Mouse (Mus musculus) small intestine, adult 2 months (tissue): Measurements from ENCODE around the gene Cep55. TPM values are rescaled to one million over a fixed set of nuclear protein-coding genes. Genes with fewer than 3 reads are reported as not detected.

Source experiments
- H3K27ac ChIP-seq: fragments of 200-500 bp; 2 replicates; pipeline ENCODE4 v1.5.1; 2012; ENCODE audit warnings: low read depth, low read length, control low read depth, inconsistent platforms; ENCODE audit not compliant: insufficient read depth
- H3K27me3 ChIP-seq: fragments of 200-500 bp; 2 replicates; pipeline ENCODE4 v1.6.1; 2012; ENCODE audit warnings: mild to moderate bottlenecking, moderate library complexity, low read length, inconsistent platforms; ENCODE audit not compliant: control insufficient read depth, insufficient read depth
- H3K36me3 ChIP-seq: fragments of 200-500 bp; 2 replicates; pipeline ENCODE4 v1.6.1; 2012; ENCODE audit warnings: mild to moderate bottlenecking, low read length, control low read depth, inconsistent platforms; ENCODE audit not compliant: control insufficient read depth, insufficient read depth
- H3K4me1 ChIP-seq: fragments of 200-500 bp; 2 replicates; pipeline ENCODE4 v1.6.1; 2012; ENCODE audit warnings: low read length, inconsistent platforms, mixed read lengths; ENCODE audit not compliant: control insufficient read depth, insufficient read depth, insufficient read length
- H3K4me3 ChIP-seq: fragments of 200-500 bp; 2 replicates; pipeline ENCODE4 v1.5.1; 2012; ENCODE audit warnings: low read depth, mild to moderate bottlenecking, control low read depth, inconsistent platforms, low read length, moderate library complexity
- CTCF ChIP-seq: fragments of 200-500 bp; IDR thresholded peaks from 2 replicates; pipeline ENCODE4 v1.5.1; 2012; ENCODE audit warnings: low read depth, mild to moderate bottlenecking, control low read depth, inconsistent platforms, low read length, moderate library complexity, mixed read lengths; ENCODE audit not compliant: insufficient replicate concordance, insufficient read length; ENCODE audit errors: extremely low read depth
- POLR2A ChIP-seq: fragments of 200-500 bp; IDR thresholded peaks from 2 replicates; pipeline ENCODE4 v1.6.1; 2012; ENCODE audit warnings: low read depth, mild to moderate bottlenecking, control low read depth, inconsistent platforms, low read length, moderate library complexity
- WGBS: fragments of 180-500 bp; shearing (Covaris S2); methylation state at CpG from one replicate; pipeline ENCODE4 v1.1.7; 2018; 5-methylcytosine and 5-hydroxymethylcytosine counted together
- polyA plus RNA-seq: library from polyadenylated mRNA; depleted of rRNA; stranded (reverse); fragments of >200 nt; gene quantifications from 2 replicates; pipeline ENCODE4 v1.2.3, GENCODE M21; 2012

The Cep55 gene
- polyA plus RNA-seq, 1 experiment = 0.84 TPM

DNA sequence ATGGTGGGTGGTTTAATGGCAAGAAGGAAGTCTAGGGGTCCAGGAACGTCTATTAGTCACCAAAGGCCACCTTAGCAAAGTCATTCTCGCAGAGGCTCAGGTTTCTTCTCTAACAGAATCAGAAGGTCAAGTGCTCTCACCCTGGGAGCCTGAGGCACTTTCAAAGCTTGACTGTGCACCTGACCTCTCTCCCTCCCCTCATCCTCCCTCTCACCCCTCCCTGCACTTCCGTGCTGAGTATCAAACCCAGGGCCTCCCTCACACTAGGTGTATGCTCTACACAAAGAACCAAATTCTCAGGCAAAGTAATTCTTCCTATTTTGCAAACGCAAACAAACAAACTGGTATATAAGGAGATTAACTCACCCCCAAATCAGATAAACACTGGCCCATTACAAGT is 41.4 kb downstream of the Cep55 start:
- Histone ChIP-seq H3K4me1 (peaks cover 6% of the 10 kb centered on the region), H3K27ac (no peak overlapping the region), H3K4me3 (no peak overlapping the region), H3K36me3 (no peaks in the 10 kb centered on the region), H3K27me3 (no peaks in the 10 kb centered on the region)
- WGBS = 63% methylated on average over 4 of the region's 4 CpGs
- TF ChIP-seq CTCF (no peak), POLR2A (no peak)

DNA sequence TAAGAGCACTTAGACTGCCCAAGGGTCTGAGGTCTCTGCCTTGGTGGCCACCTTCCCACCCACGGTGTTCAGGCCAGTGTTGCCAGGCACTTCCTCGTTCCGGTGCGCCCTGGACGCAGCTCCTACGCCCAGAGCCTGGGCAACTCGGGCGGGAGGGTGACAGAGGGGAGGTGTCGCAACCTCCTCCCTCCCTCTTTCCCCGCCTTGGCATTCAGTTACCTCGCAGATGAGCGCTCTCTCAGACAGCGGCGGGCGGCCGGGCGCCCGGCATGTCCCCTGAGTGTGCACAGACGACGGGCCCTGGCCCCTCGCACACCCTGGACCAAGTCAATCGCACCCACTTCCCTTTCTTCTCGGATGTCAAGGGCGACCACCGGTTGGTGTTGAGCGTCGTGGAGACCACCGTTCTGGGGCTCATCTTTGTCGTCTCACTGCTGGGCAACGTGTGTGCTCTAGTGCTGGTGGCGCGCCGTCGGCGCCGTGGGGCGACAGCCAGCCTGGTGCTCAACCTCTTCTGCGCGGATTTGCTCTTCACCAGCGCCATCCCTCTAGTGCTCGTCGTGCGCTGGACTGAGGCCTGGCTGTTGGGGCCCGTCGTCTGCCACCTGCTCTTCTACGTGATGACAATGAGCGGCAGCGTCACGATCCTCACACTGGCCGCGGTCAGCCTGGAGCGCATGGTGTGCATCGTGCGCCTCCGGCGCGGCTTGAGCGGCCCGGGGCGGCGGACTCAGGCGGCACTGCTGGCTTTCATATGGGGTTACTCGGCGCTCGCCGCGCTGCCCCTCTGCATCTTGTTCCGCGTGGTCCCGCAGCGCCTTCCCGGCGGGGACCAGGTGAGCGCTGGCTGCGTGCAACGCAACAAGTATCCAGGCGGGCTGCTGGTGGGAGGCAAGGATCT is 42.3 kb downstream of the Cep55 start, which contains the start of gene Ffar4:
Gene Ffar4 (plus strand): TSS at position 214 of the 901 bp plus-strand sequence.
- Histone ChIP-seq H3K4me1 (peaks cover 5% of the 10 kb centered on the region), H3K4me3 (peak within 1 kb of the TSS; percentile 58), H3K27me3 (no peaks in the 10 kb centered on the region), H3K36me3 (no peaks in the 10 kb centered on the region), H3K27ac (no peak within 1 kb of the TSS)
- TF ChIP-seq POLR2A = peak; percentile 32; the same call in 1 of the 2 replicates
- TF ChIP-seq CTCF = no peak
- under 1% methylated on average over 77 of the region's 77 CpGs for WGBS

DNA sequence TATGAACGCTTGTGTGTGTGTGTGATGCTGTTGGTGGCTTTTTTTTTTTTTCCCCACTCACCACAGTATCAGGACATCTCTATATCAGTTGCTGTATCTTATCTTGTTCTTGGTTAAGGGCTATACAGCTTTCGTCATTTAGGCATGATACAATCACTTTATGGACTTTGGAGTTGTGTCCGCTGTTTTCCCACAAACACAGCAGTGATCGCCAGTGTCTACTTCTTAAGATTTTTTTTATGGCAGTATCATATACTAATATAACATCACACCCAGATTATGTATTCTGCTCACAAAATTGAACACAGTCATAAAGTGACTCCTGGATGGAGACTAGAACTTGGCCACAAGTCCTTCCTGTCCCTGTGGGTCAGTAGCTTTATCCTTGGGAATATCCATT is 53.1 kb downstream of the Cep55 start:
- WGBS = 31% methylated on average over 4 of the region's 4 CpGs
- peaks cover 5% of the 10 kb centered on the region; the same call in 1 of the 2 replicates for H3K4me1 ChIP-seq
- no peak for TF ChIP-seq POLR2A
- TF ChIP-seq CTCF = no peak
- H3K4me3 ChIP-seq = no peak overlapping the region
- H3K36me3 ChIP-seq = no peaks in the 10 kb centered on the region
- H3K27me3 ChIP-seq = no peaks in the 10 kb centered on the region
- no peak overlapping the region for H3K27ac ChIP-seq

GRCm38 (mm10) chr19:38109506-38110242 is 54.9 kb downstream of the Cep55 start:
- no peak for TF ChIP-seq CTCF
- no peak for TF ChIP-seq POLR2A
- Histone ChIP-seq H3K4me3 (no peak overlapping the region), H3K36me3 (no peaks in the 10 kb centered on the region), H3K27ac (no peak overlapping the region), H3K27me3 (no peaks in the 10 kb centered on the region), H3K4me1 (peaks cover 11% of the 10 kb centered on the region; the same call in 1 of the 2 replicates)
- WGBS = 91% methylated on average over 15 of the region's 15 CpGs

- H3K27ac ChIP-seq = no peak overlapping the region
- no peaks in the 10 kb centered on the region for H3K27me3 ChIP-seq
- 85% methylated on average over 8 of the region's 8 CpGs for WGBS
- H3K4me3 ChIP-seq = no peak overlapping the region
- no peaks in the 10 kb centered on the region for H3K36me3 ChIP-seq
- no peak for TF ChIP-seq POLR2A
- no peak for TF ChIP-seq CTCF
- peaks cover 11% of the 10 kb centered on the region; the same call in 1 of the 2 replicates for H3K4me1 ChIP-seq
These were observed 56.2 kb downstream of the Cep55 start for GRCm38 (mm10) chr19:38111056-38111455.

DNA sequence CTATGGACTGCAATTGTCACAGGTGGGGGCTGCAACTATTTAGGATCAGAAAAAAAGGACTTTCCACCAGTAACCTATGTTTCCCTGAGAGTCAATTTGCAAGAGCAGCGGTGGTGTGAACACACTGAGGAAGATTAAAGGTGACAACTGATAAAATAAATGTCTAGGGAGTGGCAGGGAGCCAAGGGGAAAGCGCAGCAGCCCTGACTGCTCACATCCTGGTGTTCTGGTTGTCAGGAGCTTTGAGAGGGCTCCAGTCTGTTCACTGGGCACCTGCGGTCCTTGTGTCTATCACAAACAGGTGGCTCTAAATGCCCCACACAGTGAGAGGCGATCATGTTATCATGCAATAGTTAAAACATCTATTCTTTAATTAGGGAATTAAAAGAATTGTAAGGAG is 57.8 kb downstream of the Cep55 start:
- Histone ChIP-seq H3K36me3 (no peaks in the 10 kb centered on the region), H3K4me3 (no peak overlapping the region), H3K27me3 (no peaks in the 10 kb centered on the region), H3K27ac (no peak overlapping the region), H3K4me1 (peaks cover 8% of the 10 kb centered on the region; the same call in 1 of the 2 replicates)
- no peak for TF ChIP-seq POLR2A
- TF ChIP-seq CTCF = no peak
- 16% methylated on average over 4 of the region's 4 CpGs for WGBS
